Mouse (Mus musculus) thymus, adult 2 months (tissue): ENCODE measurements around the gene Srgap2. TPM values are rescaled to one million over a fixed set of nuclear protein-coding genes. Genes with fewer than 3 reads are reported as not detected.

Experiments
- DNase-seq: peaks from one replicate; pipeline ENCODE4 v3.0.0; 2021
- H3K27ac ChIP-seq: fragments of 200-500 bp; 2 replicates; pipeline ENCODE4 v1.5.1; 2012; ENCODE audit warnings: low read length, control low read depth; ENCODE audit not compliant: control insufficient read depth, insufficient read depth
- H3K27me3 ChIP-seq: fragments of 200-500 bp; 2 replicates; pipeline ENCODE4 v1.6.1; 2012; ENCODE audit warnings: mild to moderate bottlenecking, low read length, moderate library complexity, mixed read lengths; ENCODE audit not compliant: control insufficient read depth, insufficient read depth
- H3K36me3 ChIP-seq: fragments of 200-500 bp; 2 replicates; pipeline ENCODE4 v1.6.1; 2012; ENCODE audit warnings: mild to moderate bottlenecking, low read length, moderate library complexity; ENCODE audit not compliant: control insufficient read depth, insufficient read depth
- H3K4me1 ChIP-seq: fragments of 200-500 bp; replicated peaks from 2 replicates; pipeline ENCODE4 v1.6.1; 2012; ENCODE audit warnings: low read length; ENCODE audit not compliant: control insufficient read depth, insufficient read depth
- H3K4me3 ChIP-seq: fragments of 200-500 bp; 2 replicates; pipeline ENCODE4 v1.5.1; 2012; ENCODE audit warnings: mild to moderate bottlenecking, low read length, control low read depth, moderate library complexity; ENCODE audit not compliant: control insufficient read depth, insufficient read depth
- CTCF ChIP-seq: fragments of 200-500 bp; IDR thresholded peaks from 2 replicates; pipeline ENCODE4 v1.5.1; 2012; ENCODE audit warnings: mild to moderate bottlenecking, control low read depth, low read length, moderate library complexity, borderline replicate concordance; ENCODE audit not compliant: control insufficient read depth, poor library complexity, insufficient read depth; ENCODE audit errors: extremely low read depth
- POLR2A ChIP-seq: fragments of 200-500 bp; IDR thresholded peaks from 2 replicates; pipeline ENCODE4 v1.6.1; 2012; ENCODE audit warnings: mild to moderate bottlenecking, low read length, control low read depth, moderate library complexity; ENCODE audit not compliant: control insufficient read depth, poor library complexity, insufficient read depth; ENCODE audit errors: extremely low read depth
- WGBS: fragments of 180-500 bp; shearing (Covaris S2); methylation state at CpG from one replicate; pipeline ENCODE4 v1.1.7; 2018; 5-methylcytosine and 5-hydroxymethylcytosine counted together
- polyA plus RNA-seq: library from polyadenylated mRNA; depleted of rRNA; stranded (reverse); fragments of >200 nt; gene quantifications from 2 replicates; pipeline ENCODE4 v1.2.3, GENCODE M21; 2012

The Srgap2 gene
- polyA plus RNA-seq, 1 experiment = 28.3 TPM

DNA sequence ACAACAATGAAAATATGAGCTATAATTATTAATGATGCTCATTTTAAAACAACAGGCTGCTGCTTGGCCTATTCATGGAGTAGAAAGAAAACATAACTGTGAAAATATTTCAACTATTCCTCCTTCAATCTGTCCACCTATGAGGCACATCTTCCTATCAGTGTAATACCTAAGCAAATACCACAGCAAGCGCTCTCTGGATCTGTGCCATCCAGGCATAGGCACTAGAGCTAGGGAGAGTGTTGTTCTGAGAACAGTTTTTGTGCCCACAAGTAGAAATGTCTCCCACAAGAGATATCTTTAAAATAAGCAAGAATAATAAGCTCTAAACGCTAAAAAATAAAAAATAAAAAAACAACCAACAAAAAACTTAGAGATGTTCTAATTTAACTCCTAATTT is 14.0 kb downstream of the Srgap2 start:
- no peaks in the 10 kb centered on the region for H3K27me3 ChIP-seq
- no peak overlapping the region for H3K4me3 ChIP-seq
- no peaks in the 10 kb centered on the region for H3K36me3 ChIP-seq
- no peak overlapping the region for H3K27ac ChIP-seq
- DNase-seq = no peak
- no peaks in the 10 kb centered on the region for H3K4me1 ChIP-seq
- WGBS = 93% methylated on average over 2 of the region's 2 CpGs
- TF ChIP-seq CTCF (no peak), POLR2A (no peak)

GRCm38 (mm10) chr1:131511661-131512500 is 15.3 kb downstream of the Srgap2 start:
- 87% methylated on average over 3 of the region's 3 CpGs for WGBS
- no peaks in the 10 kb centered on the region for H3K27me3 ChIP-seq
- H3K36me3 ChIP-seq = no peaks in the 10 kb centered on the region
- no peaks in the 10 kb centered on the region for H3K4me1 ChIP-seq
- H3K27ac ChIP-seq = no peak overlapping the region
- no peak for DNase-seq
- TF ChIP-seq POLR2A (no peak), CTCF (no peak)
- H3K4me3 ChIP-seq = no peak overlapping the region

DNA sequence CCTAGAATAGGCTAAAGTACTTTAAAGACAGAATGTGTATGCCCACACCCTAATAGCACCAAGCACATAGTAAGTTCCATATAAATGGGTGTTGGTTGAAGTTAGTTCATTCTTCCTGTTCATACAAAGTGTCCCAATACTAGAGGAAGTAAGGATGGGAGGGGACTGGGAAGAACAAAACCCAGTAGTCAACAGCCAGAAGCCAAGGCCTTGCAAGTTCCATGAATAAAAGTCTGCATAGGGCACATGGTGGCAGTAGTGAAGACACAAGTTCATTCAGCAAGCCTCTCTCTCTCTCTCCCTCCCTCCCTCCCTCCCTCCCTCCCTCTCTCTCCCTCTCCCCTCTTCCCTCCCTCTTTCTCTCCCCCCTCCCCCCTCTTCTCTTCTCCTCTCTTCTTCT is 16.0 kb downstream of the Srgap2 start:
- no peak overlapping the region for H3K27ac ChIP-seq
- H3K36me3 ChIP-seq = no peaks in the 10 kb centered on the region
- H3K27me3 ChIP-seq = no peaks in the 10 kb centered on the region
- TF ChIP-seq CTCF = no peak
- TF ChIP-seq POLR2A = no peak
- DNase-seq = no peak
- H3K4me3 ChIP-seq = no peak overlapping the region
- H3K4me1 ChIP-seq = no peaks in the 10 kb centered on the region

DNA sequence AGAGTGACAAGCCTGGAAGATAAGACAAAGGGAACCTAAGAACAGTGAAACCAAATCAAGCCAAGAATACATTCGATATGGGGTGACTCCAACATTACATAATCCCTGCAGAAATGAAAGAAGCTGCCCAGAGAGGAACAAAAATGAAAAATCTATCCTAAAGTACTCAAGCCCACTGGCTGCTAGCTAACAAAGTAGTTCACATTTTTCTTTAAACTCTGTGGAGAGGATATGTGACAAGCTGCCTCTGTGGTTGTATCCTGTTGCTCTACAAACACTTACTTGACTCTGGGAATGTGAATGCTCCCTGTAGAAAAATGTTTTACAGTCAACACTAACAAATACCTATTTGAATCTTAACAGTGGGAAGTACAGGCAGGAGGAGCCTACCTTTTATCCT is 25.5 kb downstream of the Srgap2 start:
- H3K27me3 ChIP-seq = no peaks in the 10 kb centered on the region
- TF ChIP-seq POLR2A (no peak), CTCF (no peak)
- DNase-seq = no peak
- no peaks in the 10 kb centered on the region for H3K36me3 ChIP-seq
- no peak overlapping the region for H3K27ac ChIP-seq
- H3K4me1 ChIP-seq = no peaks in the 10 kb centered on the region
- H3K4me3 ChIP-seq = no peak overlapping the region
- 92% methylated on average over 1 of the region's 1 CpGs for WGBS

- Histone ChIP-seq H3K4me1 (no peaks in the 10 kb centered on the region), H3K27ac (no peak overlapping the region), H3K27me3 (no peaks in the 10 kb centered on the region), H3K4me3 (no peak overlapping the region), H3K36me3 (no peaks in the 10 kb centered on the region)
- no peak for DNase-seq
- WGBS = 95% methylated on average over 1 of the region's 1 CpGs
- no peak for TF ChIP-seq CTCF
- TF ChIP-seq POLR2A = no peak
Observed at GRCm38 (mm10) chr1:131498231-131498630, 28.9 kb downstream of the Srgap2 start.

- peaks cover 5% of the 10 kb centered on the region for H3K4me1 ChIP-seq
- DNase-seq = no peak
- WGBS = 71% methylated on average over 4 of the region's 4 CpGs
- no peaks in the 10 kb centered on the region for H3K27me3 ChIP-seq
- no peak for TF ChIP-seq POLR2A
- no peak for TF ChIP-seq CTCF
- no peaks in the 10 kb centered on the region for H3K36me3 ChIP-seq
- no peak overlapping the region for H3K27ac ChIP-seq
- no peak overlapping the region for H3K4me3 ChIP-seq
Observed at GRCm38 (mm10) chr1:131493966-131494898, 32.9 kb downstream of the Srgap2 start.
